Mouse (Mus musculus) stomach, postnatal 0 days (tissue): ENCODE data around the gene Sorcs3.

Experiments used
- CTCF ChIP-seq: IDR thresholded peaks from 2 replicates; pipeline ENCODE4 v1.5.1; 2016; ENCODE audit warnings: antibody characterized with exemption, low read depth, mild to moderate bottlenecking, moderate library complexity
- EP300 ChIP-seq: optimal IDR thresholded peaks from 2 replicates; pipeline ENCODE3; 2016; ENCODE audit warnings: antibody characterized with exemption

DNA sequence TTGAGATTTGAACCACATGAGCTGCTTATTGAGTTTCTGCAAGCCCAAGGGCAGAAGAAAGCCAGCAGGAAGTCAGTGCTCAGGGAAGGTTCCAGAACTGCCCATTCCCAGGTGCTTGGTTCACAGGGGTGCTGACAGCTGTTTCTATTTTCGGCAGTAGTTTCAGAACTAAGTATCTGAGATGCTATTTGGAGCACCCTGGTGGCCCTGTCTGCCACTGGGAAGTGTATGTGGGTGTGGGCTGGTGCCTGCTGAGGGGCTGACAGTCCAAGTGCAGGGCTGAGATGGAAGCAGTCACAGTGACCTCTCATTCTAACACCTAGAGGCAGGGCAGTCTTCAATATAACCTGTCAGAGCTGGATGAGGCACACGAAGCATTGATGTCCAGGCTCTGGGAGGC lies 127.3 kb downstream of the Sorcs3 start:
- TF ChIP-seq EP300 (no peak), CTCF (no peak)
